Mouse (Mus musculus) spleen, postnatal 36 days (tissue): ENCODE results near the gene Swsap1.

ENCODE experiments used
- DNase-seq, 2 experiments: peaks; one replicate each; pipeline ENCODE4 v3.0.0; 2022; ENCODE audit warnings: low spot score in 2 of 2, mixed read lengths in 1 of 2

Swsap1 gene

DNA sequence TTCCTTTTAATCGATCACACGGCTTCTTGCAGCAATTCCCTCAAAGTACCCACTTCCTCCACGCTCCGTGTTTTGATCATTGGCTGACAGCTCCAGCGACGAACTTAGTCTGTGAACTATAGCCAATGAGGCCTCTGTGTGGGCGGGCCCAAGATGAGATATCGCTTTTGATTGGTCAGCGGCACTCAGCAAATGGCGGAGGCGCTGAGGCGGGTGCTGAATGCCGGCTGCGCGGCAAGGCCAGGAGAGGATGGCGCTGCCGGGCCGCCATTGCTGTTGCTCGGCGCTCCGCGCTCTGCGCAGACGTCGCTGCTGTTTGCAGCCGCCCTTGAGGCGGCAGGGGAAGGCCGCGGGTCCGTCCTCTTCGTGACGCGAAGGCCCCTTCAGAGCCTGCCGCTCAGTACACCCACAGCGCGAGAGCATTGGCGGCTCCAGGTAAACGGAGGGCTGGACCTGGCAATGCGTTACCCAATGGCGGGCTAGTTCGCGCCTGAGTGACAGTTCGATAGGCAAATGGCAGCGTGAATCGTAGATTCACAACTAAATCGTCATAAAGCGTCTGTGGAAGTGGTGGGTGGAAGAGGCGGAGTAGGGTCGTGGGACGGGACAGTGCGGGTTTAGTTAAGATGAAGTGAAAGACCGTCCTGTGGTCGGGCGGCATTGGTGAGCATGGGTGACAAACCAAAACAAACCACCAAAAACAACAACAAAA is at the start of gene Swsap1:
Gene Swsap1 (plus strand): TSS at position 186 of the 712 bp plus-strand sequence.
- DNase-seq: peak; percentile 98

GRCm38 (mm10) chr9:21908216-21908615 is 47.3 kb upstream of the Swsap1 start:
- DNase-seq: no peak

DNA sequence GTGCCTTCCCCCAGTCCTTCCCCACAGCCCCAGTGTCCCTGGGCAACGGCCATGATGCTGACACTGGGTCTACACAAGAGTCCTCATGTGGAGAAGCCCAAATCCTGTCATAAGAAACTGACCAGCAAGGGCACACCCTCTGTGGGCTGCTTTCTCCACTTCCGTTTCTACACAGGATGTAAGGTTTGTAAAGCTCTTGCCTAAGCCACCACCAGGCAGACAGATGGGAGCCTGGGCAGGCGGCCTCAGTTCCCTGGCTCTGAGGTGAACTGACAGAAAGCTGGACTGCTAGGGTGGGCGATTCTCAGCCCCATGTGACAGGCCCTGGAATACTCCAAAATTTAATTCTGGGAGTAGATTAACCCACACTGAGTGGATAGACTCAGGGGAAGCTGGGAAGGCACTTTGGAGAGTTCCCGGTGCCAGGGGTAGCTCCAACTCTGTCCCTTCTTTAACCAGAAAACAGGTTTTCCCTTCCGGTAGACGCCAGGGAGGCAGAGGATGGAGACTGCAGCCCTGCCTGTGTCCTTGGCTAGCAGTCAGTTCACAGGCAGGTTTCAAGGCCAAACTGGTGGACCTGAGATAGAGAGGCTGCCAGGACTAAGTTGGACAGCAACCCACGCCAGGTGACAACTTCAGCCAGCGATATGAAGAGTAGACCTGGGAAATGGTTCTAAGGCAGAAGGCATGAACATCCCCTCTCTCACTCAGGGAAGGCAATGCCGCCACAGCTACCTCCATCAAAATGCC is 45.9 kb upstream of the Swsap1 start:
- DNase-seq: peak in 1 of 2 experiments; percentile 19

DNA sequence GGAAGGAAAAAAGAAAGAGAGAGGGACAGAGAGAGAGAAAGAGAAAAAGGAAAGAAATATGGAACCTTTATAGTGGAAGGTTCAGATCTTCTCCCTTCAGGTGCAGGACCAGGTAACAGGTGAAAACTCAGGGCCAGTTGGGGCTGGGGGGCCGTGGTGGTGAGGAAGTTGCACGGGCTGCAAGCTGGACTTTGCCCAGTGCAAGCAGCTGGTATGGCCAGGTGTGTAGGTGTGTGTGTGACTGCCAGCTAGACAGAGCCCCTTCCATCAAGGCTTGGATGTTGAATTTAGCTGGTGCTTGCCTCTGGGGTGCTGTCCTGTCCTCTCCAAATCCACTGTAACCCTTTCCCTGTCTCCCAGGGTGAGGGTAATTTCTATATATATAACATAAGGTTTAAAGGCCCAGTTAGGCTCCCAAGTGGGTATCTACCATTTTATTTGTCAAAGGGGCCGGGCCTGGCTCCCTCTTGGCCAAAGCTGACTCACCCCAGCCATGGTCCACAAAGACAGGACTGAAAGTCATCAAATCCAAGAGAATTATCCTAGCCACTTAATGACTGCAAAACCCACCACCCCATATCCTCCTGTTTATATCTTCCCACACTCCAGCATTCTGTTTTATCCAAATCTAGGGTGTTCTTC is 38.6 kb upstream of the Swsap1 start:
- no peak for DNase-seq

GRCm38 (mm10) chr9:21917493-21918034 is 38.0 kb upstream of the Swsap1 start:
- no peak for DNase-seq

DNA sequence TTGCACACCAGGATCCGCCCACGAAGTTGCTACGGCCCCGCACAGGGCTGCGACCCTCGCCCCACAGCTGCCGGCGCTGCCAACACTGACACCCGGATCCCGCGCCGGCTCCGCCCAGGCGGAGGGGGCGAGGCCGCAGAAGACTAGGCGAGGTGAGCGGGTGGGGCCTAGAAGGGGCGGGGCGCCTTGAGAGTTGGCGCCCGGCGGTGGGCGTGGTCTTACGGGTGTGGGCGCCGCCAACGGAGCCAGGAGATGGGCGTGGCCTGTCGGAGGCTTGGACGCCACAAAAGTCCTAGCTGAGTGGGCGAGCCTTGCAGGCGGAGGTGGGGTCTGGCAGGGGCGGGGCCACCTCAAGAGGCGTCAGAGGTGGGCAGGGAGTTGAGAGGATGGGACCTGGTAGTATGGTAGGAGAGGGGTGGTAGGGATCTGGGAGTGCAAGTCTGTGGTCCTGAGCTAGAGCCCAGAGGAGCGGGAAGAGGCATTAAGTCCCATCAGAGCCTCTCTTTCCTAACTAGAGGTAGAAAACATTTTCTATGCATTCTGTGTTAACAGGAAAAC is 37.4 kb upstream of the Swsap1 start, which contains the start of gene Rab3d:
Gene Rab3d (minus strand): TSS at position 158 of the 558 bp plus-strand sequence.
- DNase-seq: peak; percentile 94 to 95

- DNase-seq: no peak
Measured at GRCm38 (mm10) chr9:21918692-21919384, 36.7 kb upstream of the Swsap1 start.

DNA sequence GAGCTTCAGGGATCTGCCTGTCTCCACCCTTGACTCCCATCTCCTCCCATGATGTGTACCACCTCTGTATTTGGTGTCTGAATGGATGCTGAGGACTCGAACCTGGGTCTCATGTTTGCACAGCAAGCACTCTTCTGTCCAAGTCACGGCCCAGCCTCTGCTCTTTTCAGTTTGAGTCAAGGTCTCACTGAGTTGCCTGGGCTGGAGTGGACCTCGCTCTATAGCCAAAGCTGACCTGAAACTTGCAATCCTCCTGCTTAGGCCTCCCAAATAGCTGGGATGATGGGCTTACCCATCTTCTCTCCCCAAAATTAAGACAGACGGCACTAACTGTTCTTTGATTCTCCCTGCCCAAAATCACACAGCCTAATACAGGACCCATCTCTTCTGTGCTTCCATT is 32.5 kb upstream of the Swsap1 start:
- DNase-seq: no peak

GRCm38 (mm10) chr9:21923490-21924098 is 32.0 kb upstream of the Swsap1 start:
- DNase-seq: no peak

DNA sequence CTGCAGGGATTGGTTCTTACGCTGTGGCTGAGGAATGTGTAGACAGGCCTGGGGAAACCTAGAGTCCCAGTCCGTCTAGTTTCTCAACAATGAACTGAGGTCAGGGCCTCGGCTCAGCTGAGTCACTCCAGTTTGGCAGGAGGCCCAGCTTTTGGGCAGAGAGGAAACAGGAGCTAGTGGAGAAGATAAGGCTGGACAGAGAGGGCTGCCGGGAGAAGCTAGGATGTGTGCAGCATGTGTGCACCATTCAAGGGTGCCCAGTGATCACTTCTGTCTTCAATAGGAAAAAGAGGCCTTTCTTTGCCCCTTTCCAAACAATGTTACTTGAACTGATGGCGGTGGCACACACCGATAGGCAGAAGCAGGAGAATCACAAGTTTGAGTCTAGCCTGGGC is 31.5 kb upstream of the Swsap1 start:
- DNase-seq: peak; percentile 60 to 73

GRCm38 (mm10) chr9:21925034-21925433 is 30.5 kb upstream of the Swsap1 start:
- no peak for DNase-seq

DNA sequence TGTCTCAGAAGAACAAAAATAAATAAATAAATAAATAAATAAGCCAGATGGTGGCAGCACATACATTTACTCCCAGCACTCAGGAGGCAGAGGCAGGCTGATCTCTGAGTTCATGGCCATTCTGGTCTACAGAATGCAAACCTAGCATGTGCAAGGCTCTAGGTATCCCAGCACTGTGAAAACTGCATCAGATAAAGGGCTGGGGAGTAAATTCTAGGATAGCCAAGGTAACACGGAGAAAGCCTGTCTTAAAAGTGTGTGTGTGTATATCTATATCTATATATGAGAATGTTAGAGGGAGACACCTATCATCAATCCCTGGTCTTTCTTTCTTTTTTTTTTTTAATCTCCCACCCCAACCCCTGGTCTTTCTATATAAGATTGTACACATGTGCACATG is 30.0 kb upstream of the Swsap1 start:
- DNase-seq: no peak

DNA sequence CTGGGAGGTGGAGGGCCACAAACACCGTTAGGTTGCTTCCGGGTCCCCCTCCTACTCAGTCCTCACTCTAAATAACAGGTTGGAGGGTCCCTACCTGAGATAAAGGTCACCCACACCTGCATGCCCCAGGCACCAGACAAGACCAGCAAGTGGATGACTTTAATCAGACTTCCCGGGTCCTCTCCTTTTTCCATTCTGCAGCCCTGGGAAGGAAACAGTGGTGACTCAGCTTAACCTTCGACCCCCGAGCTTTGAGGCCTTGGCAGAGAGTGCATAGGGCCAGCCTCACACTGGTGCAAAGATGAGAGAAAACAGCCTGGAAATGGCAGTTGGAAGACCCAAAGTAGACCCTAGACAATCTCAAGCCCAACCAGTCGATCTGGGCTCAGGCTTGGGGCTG is 29.4 kb upstream of the Swsap1 start:
- DNase-seq: no peak

DNA sequence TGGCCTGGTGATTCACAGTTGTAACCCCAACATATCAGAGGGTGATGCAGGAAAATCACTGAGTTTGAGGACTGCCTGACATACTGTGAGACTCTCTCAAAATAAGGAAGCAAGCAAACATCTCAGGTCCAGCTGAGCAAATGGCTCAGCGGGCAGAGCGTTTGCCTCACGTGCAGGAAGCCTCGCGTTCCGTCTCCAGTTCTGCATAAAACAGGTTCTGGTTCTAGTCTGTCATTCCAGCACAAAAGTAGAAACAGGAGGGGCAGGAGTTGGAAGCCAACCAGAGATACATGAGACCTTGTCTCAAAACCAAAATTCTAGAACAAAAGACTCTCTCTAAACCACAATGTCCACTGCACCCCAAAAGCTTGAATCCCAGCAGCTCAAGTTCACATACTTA is 28.8 kb upstream of the Swsap1 start:
- DNase-seq: no peak

DNA sequence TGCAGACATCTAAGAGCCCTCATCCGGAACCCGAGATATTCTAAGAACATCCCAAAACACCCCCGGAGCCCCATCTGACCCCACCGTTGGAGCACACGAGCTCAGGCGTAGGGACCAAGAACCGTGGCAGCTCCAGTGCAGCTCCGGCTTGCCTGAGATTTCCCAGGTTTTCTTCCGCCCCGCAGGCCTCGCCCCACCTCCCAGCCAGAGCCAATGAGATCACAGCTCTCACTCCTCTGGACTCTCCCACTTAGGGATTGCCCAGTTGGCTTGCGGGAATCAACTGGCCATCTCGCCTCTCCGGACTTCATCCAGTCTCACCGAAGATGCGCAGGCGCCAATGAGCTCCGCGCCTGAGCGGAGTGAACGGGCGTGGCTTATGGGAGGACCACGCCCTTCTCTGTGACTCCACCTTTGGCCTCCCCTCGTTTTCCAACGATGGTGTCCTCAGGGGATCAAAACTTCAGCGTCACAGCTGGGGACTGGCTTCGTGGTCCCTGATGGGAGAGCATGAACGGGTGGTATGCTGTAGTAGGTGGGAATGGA is 28.3 kb upstream of the Swsap1 start, which contains the start of the genes Ccdc159 and Tmem205:
Gene Ccdc159 (plus strand): TSS at position 264 of the 546 bp plus-strand sequence.
Gene Tmem205 (minus strand): TSS at position 349 of the 546 bp plus-strand sequence.
- DNase-seq: peak; percentile 45 to 62

GRCm38 (mm10) chr9:21929208-21929607 is 26.3 kb upstream of the Swsap1 start:
- DNase-seq: no peak

- DNase-seq: no peak
Measured at GRCm38 (mm10) chr9:21932006-21932405, 23.5 kb upstream of the Swsap1 start.

DNA sequence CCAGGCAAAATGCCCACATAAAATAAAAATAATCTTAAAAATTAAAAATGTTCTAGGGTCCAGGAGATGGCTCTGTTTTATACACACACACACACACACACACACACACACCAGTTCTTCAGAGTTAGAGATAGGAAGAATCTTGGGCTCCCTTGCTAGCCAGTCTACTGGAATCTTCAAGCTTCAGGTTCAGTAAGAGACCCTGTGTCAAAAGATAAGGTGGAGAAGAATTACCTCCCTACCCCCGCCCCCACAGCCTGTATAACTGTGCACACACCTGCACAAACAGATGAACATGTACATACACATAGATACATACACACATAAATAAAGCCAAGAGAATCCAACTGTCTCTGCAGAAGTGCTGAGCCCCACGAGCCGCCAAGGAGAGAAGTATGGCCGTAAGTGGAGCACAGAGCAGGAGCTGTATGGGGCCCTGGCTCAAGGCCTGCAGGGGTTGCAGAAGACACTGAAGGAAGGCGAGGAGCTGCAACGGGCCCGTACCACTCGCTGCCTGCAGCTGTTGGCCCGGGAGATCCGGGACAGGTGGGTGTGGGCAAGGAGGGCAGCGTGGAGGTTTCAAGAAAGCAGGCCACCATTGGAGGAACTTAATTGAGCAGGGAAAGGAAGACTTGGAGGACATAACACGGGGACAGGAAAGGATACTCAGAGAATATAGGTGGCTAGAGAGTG is 23.0 kb upstream of the Swsap1 start:
- no peak for DNase-seq

- DNase-seq: no peak
Measured at GRCm38 (mm10) chr9:21934021-21934420, 21.5 kb upstream of the Swsap1 start.
